Mouse (Mus musculus): ENCODE data around the gene Parp11.

Gene Parp11

GRCm38 (mm10) chr6:127495876-127496275, 49.2 kb downstream of the Parp11 start:
- WGBS: 53% methylated on average over 6 of the region's 6 CpGs

DNA sequence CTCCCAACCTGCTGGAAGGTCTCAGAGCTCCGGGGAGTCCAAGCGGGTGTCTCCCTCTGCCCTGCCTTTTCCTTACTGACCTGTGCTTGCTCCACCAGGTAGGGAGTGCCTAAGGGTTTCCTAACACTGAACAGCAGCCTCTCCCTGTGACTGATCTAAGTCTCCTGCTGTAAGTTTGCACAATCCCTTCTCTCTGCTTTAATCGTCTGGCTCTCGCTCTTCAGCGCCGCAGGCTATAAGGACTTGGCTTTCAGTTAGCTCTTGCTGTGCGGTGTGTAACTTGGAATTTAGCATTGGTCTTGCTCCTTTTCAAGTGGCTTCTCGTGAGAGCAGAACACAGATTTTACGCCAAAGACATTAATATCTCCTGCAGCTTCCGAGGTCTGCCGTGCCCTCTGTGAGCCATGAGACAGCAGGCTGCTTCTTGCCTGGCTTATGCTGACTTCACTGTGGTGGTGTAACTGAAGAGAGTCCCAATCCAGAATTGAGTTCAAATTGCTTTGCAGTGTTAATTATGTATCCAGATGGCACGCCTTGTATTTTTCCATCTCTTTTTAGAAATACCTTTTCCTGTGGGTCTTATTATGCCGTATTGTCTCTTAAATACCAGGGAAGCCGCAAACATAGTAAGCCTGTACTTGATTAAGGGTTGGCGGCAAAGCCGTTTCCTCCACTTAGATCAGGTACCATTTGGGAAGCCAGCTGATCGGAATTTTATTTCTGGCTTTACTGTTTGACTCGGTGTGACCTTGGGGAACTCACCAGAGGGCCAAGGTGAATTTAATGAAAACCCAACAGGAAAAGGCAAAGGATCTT, 50.4 kb downstream of the Parp11 start:
- WGBS: 69% methylated on average over 18 of the region's 18 CpGs

GRCm38 (mm10) chr6:127500119-127500518, 53.5 kb downstream of the Parp11 start:
- 76% methylated on average over 9 of the region's 9 CpGs for WGBS

GRCm38 (mm10) chr6:127500806-127501205, 54.2 kb downstream of the Parp11 start:
- 85% methylated on average over 3 of the region's 3 CpGs for whole genome bisulfite sequencing

DNA sequence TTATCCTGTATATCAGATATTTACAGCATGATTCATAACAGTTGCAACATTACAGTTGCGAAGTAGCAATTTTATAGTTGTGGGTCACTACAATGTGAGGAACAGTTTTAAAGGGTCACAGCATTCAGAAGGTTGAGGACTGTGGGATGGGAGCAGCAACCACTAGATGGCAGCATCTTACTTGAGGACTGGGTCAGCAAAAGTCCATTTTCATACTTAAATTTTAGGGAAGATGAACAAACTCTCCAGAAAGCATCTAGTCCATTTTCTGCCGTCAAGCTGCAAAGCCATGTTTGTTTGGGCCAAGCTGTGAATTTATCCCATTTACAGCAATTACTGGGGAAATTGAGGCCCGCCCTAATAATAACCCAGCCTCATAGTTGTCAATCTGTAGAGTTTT, 55.9 kb downstream of the Parp11 start:
- 57% methylated on average over 3 of the region's 3 CpGs for WGBS

DNA sequence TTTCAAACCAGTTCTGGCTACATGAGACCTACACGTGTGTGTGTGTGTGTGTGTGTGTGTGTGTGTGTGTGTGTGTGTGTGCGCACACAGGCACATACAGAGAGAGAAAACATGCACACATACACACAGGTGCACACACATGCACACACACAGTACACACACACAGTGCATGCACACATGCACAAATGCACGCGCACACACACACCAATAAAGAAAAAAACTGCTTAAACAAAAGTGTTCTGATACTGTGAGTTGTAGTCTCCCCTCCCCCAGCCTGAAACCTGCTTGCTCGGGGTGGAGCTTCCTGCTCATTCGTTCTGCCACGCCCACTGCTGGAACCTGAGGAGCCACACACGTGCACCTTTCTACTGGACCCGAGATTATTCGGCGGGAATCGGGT, 67.1 kb downstream of the Parp11 start:
- WGBS: 90% methylated on average over 7 of the region's 12 CpGs

- 54% methylated on average over 8 of the region's 8 CpGs for WGBS
Measured at GRCm38 (mm10) chr6:127521176-127521575, 74.5 kb downstream of the Parp11 start.

DNA sequence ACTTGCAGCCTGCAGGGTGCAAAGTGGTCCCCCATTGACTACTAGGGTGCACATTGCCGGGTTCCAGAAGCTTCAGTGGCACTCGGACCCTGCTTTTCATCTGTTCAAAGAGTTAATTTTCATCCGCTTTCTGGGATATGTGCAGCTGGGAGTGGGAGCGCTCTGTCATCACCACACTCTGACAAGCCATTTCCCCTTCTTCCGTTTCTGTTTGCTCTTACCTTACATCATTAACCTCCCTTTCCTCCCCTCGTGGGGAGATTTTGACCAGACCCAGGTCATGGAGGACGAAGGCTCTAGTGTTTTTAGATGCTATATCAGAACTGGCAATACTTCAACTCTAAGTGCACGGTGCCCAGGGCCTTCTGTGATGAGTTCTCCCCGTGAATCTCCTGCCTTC, 75.7 kb downstream of the Parp11 start:
- WGBS: 46% methylated on average over 9 of the region's 9 CpGs

DNA sequence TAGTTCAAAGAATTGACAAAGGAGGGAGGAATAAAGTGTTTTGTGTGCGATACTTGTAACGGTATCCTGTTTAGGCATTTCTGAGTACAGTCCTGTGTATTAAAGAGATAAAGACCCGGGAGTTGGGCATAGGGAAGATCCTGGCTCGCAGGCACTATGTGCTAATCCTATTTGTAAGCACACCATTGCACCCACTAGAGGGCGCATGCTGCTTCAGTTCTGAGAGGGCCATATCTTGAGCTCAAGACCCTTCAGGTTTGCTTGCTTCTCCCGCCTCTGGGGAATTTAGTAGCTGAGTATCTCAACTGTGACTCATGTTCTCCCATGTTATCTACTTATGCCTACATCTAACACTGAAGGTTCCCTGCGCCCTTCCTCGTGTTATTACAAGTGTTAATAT, 77.8 kb downstream of the Parp11 start:
- WGBS: 41% methylated on average over 8 of the region's 8 CpGs

GRCm38 (mm10) chr6:127528625-127529024, 82.0 kb downstream of the Parp11 start:
- 89% methylated on average over 7 of the region's 7 CpGs for WGBS

DNA sequence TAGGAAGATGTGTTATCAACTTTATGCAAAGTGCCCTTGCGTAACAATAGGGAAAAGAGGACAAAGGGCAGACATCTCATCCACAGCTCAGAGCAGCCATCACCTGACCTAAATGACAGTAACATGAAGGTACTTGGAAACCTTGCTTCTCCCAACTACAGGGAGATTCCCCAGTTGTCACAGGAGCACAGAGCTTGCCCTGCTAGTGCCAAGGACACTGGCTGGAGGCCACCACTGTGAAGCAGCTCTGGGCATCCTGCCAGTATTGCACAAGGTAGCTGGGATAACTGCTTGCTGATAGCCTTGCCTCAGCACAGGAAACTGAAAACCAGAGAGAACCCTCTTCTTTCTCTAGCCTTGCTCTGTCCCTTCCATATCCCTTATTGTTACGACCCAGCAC, 82.8 kb downstream of the Parp11 start:
- WGBS: 72% methylated on average over 2 of the region's 2 CpGs

DNA sequence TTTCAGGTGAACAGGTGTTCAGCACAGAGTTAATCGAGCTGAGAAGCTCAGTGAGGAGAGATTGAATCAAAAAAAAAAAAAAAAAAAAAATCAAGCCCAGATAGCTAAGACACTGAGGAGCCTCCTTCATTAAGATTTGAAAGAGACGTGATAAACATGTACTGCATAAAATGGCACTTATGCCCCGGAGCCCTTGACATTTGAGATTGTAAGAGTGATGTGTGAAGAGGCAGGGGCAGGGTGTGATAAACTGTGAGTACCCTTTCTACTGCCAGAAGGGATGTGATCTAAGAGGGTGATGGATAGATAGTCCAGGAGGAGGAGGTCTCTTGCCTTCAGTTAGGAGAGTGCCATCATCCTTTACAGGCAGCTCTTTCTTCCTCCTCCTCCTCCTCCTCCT, 83.6 kb downstream of the Parp11 start:
- 57% methylated on average over 3 of the region's 3 CpGs for WGBS

- 75% methylated on average over 3 of the region's 3 CpGs for WGBS
Measured at GRCm38 (mm10) chr6:127531412-127532205, 85.0 kb downstream of the Parp11 start.

DNA sequence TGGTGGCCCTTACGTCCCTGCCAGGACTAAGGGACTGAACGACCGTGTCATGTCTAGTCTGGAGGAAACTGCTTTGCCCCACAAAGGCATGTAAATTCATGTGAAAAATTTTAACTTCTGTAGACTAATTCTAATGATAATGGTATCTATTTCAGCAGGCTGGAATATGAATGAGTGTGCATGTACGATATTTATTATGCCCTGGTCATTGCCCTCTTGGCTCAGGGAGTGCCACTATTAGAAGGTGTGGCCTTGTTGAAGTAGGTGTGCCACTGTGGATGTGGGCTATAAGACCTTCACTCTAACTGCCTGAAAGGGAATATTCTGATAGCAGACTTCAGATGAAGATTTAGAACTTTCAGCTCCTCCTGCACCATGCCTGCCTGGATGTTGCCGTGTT, 85.7 kb downstream of the Parp11 start:
- 94% methylated on average over 5 of the region's 5 CpGs for WGBS

- 91% methylated on average over 5 of the region's 5 CpGs for WGBS
Measured at GRCm38 (mm10) chr6:127533766-127534165, 87.1 kb downstream of the Parp11 start.

DNA sequence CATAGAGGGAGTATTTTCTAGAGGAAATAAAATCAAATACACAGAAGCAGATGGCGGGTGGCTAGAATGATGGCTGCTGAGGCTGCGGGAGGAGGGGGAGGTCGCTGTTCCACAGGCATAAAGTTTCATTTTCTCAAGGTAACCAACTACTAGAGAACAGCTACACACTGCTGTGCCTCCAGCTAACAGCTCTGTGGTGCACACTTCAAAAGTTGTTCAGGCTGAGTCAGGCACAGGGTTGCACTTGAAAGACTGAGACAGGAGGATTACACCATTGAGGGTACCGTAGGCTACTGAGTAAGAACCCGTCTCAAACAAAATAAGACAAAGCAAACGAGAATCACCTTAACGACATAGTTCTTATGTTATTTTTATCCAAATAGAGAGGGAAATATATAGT, 90.4 kb downstream of the Parp11 start:
- 49% methylated on average over 7 of the region's 7 CpGs for WGBS

- 44% methylated on average over 2 of the region's 2 CpGs for WGBS
Measured at GRCm38 (mm10) chr6:127538118-127538517, 91.5 kb downstream of the Parp11 start.

GRCm38 (mm10) chr6:127539226-127539625, 92.6 kb downstream of the Parp11 start:
- WGBS: 90% methylated on average over 4 of the region's 4 CpGs

DNA sequence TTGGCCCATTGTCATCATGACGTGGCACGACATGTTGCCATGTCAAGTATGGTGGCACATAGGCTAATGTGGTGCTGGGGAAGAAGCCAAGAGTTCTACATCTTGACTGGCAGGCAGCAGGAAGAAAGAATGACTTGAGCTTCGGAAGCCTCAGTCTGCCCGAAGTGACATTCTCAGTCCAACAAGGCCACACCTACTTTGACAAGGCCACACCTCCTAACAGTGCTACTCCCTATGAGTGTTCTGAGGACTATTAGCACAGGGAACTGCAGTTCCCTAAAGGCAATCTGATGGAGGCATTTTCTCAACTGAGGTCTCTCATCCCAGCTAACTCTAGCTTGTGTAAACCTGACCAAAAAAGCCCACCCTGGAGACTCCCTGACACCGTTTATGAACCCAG, 93.0 kb downstream of the Parp11 start:
- WGBS: 77% methylated on average over 5 of the region's 5 CpGs

- WGBS: 80% methylated on average over 4 of the region's 4 CpGs
Measured at GRCm38 (mm10) chr6:127540517-127540916, 93.9 kb downstream of the Parp11 start.

- 37% methylated on average over 18 of the region's 18 CpGs for whole genome bisulfite sequencing
Measured at GRCm38 (mm10) chr6:127541617-127542374, 95.2 kb downstream of the Parp11 start.

All from cerebral cortex, adult 2 months (tissue).